Mouse (Mus musculus) hindbrain, embryonic 13.5 days (tissue): ENCODE results near the gene Sarnp. TPM values are rescaled to one million over a fixed set of nuclear protein-coding genes. Genes with fewer than 3 reads are reported as not detected.

Experiments
- ATAC-seq: fragments of 200-750 bp; cut with Nextera tagmentation; 2 replicates; pipeline ENCODE4 v1.8.0; 2017; ENCODE audit warnings: moderate TSS enrichment; ENCODE audit not compliant: low FRiP score
- H3K27ac ChIP-seq: fragments of 300-500 bp; sonication (generic); 2 replicates; pipeline ENCODE4 v1.5.1; 2015; ENCODE audit warnings: inconsistent platforms, mild to moderate bottlenecking, moderate library complexity
- H3K27me3 ChIP-seq: fragments of 300-500 bp; sonication (generic); 2 replicates; pipeline ENCODE4 v1.6.1; 2015; ENCODE audit warnings: mild to moderate bottlenecking, inconsistent platforms
- H3K36me3 ChIP-seq: fragments of 300-500 bp; sonication (generic); 2 replicates; pipeline ENCODE4 v1.6.1; 2015; ENCODE audit warnings: mild to moderate bottlenecking, inconsistent platforms
- H3K4me1 ChIP-seq: fragments of 300-500 bp; sonication (generic); replicated peaks from 2 replicates; pipeline ENCODE4 v1.6.1; 2015; ENCODE audit warnings: inconsistent platforms
- H3K4me2 ChIP-seq: fragments of 300-500 bp; sonication (generic); 2 replicates; pipeline ENCODE4 v1.6.1; 2015; ENCODE audit warnings: inconsistent platforms, mild to moderate bottlenecking, moderate library complexity
- H3K4me3 ChIP-seq: fragments of 300-500 bp; sonication (generic); 2 replicates; pipeline ENCODE4 v1.5.1; 2015; ENCODE audit warnings: mild to moderate bottlenecking, inconsistent platforms
- H3K9ac ChIP-seq: fragments of 300-500 bp; sonication (generic); 2 replicates; pipeline ENCODE4 v1.6.1; 2015; ENCODE audit warnings: mild to moderate bottlenecking, inconsistent platforms
- H3K9me3 ChIP-seq: fragments of 300-500 bp; sonication (generic); 2 replicates; pipeline ENCODE4 v1.6.1; 2016; ENCODE audit warnings: inconsistent platforms
- WGBS: fragments of 180-500 bp; shearing (Covaris S2); methylation state at CpG from one replicate; pipeline ENCODE4 v1.1.7; 2015; 5-methylcytosine and 5-hydroxymethylcytosine counted together
- polyA plus RNA-seq: library from polyadenylated mRNA; unstranded; fragments of >200 nt; fragmentation: Nextera tagmentation; extraction: Ambion mirVana; gene quantifications from 2 replicates; pipeline ENCODE4 v1.2.1, GENCODE M21; 2015

Gene Sarnp
- polyA plus RNA-seq, 1 experiment from 2014 or later = 190 TPM

GRCm38 (mm10) chr10:128801981-128802495, 15.1 kb upstream of the Sarnp start:
- 87% methylated on average over 16 of the region's 16 CpGs for WGBS
- H3K4me1 ChIP-seq = peaks cover 37% of the 10 kb centered on the region
- H3K27ac ChIP-seq = no peak overlapping the region
- ATAC-seq = no peak
- no peak overlapping the region for H3K4me2 ChIP-seq
- H3K27me3 ChIP-seq = no peaks in the 10 kb centered on the region
- H3K4me3 ChIP-seq = no peak overlapping the region
- H3K36me3 ChIP-seq = peaks cover 39% of the 10 kb centered on the region
- H3K9me3 ChIP-seq = no peaks in the 10 kb centered on the region
- 0 out of 2 replicates have a peak overlapping the region, but pooled peaks have one; percentile 92 for H3K9ac ChIP-seq

GRCm38 (mm10) chr10:128802956-128803355, 14.2 kb upstream of the Sarnp start:
- ATAC-seq = no peak
- H3K9me3 ChIP-seq = no peaks in the 10 kb centered on the region
- H3K36me3 ChIP-seq = peaks cover 47% of the 10 kb centered on the region
- peak overlapping the region; percentile 79 for H3K4me2 ChIP-seq
- H3K27me3 ChIP-seq = no peaks in the 10 kb centered on the region
- WGBS = 69% methylated on average over 4 of the region's 4 CpGs
- peaks cover 46% of the 10 kb centered on the region for H3K4me1 ChIP-seq
- H3K4me3 ChIP-seq = peak overlapping the region; percentile 82
- H3K9ac ChIP-seq = peak overlapping the region; percentile 92
- peak overlapping the region; percentile 99; the same call in 1 of the 2 replicates for H3K27ac ChIP-seq

- ATAC-seq = no peak
- no peaks in the 10 kb centered on the region for H3K27me3 ChIP-seq
- peaks cover 45% of the 10 kb centered on the region for H3K36me3 ChIP-seq
- H3K4me2 ChIP-seq = peak overlapping the region; percentile 79
- H3K27ac ChIP-seq = peak overlapping the region; percentile 99
- 23% methylated on average over 6 of the region's 6 CpGs for WGBS
- H3K9me3 ChIP-seq = no peaks in the 10 kb centered on the region
- peak overlapping the region; percentile 82 for H3K4me3 ChIP-seq
- peak overlapping the region; percentile 92 for H3K9ac ChIP-seq
- H3K4me1 ChIP-seq = peaks cover 50% of the 10 kb centered on the region
Measured at GRCm38 (mm10) chr10:128803361-128803760, 13.8 kb upstream of the Sarnp start.

GRCm38 (mm10) chr10:128803771-128804270, 13.3 kb upstream of the Sarnp start, which contains the start of gene Dnajc14:
Gene Dnajc14 (plus strand): TSS chr10:128804062.
- Histone ChIP-seq H3K4me3 (peak within 1 kb of the TSS; percentile 82), H3K27ac (peak within 1 kb of the TSS; percentile 99), H3K27me3 (no peaks in the 10 kb centered on the region), H3K9ac (peak within 1 kb of the TSS; percentile 92), H3K36me3 (peaks cover 46% of the 10 kb centered on the region), H3K4me1 (peaks cover 55% of the 10 kb centered on the region), H3K4me2 (peak within 1 kb of the TSS; percentile 79), H3K9me3 (no peaks in the 10 kb centered on the region)
- under 1% methylated on average over 14 of the region's 14 CpGs for WGBS
- ATAC-seq = peak; percentile 11; the same call in 1 of the 2 replicates

- Histone ChIP-seq H3K36me3 (peaks cover 44% of the 10 kb centered on the region), H3K9me3 (no peaks in the 10 kb centered on the region), H3K27ac (peak within 1 kb of the TSS; percentile 99), H3K9ac (peak within 1 kb of the TSS; percentile 92), H3K4me3 (peak within 1 kb of the TSS; percentile 82), H3K4me1 (peaks cover 62% of the 10 kb centered on the region), H3K27me3 (no peaks in the 10 kb centered on the region), H3K4me2 (peak within 1 kb of the TSS; percentile 79)
- ATAC-seq = peak; percentile 73
- under 1% methylated on average over 28 of the region's 28 CpGs for WGBS
Measured at GRCm38 (mm10) chr10:128804271-128805091, 12.7 kb upstream of the Sarnp start, which contains the start of gene Tmem198b. Gene Tmem198b (minus strand): TSS chr10:128804370.

- Histone ChIP-seq H3K4me1 (peaks cover 70% of the 10 kb centered on the region), H3K4me3 (peak overlapping the region; percentile 82), H3K9me3 (no peaks in the 10 kb centered on the region), H3K4me2 (peak overlapping the region; percentile 79), H3K36me3 (peaks cover 43% of the 10 kb centered on the region), H3K27ac (peak overlapping the region; percentile 99), H3K27me3 (no peaks in the 10 kb centered on the region), H3K9ac (peak overlapping the region; percentile 92)
- ATAC-seq = peak; percentile 95
- under 1% methylated on average over 70 of the region's 70 CpGs for WGBS
Measured at GRCm38 (mm10) chr10:128805092-128806000, 11.8 kb upstream of the Sarnp start.

GRCm38 (mm10) chr10:128806086-128806485, 11.0 kb upstream of the Sarnp start:
- peak overlapping the region; percentile 82 for H3K4me3 ChIP-seq
- peaks cover 73% of the 10 kb centered on the region for H3K4me1 ChIP-seq
- 60% methylated on average over 6 of the region's 6 CpGs for WGBS
- ATAC-seq = no peak
- H3K9ac ChIP-seq = peak overlapping the region; percentile 92
- H3K27me3 ChIP-seq = no peaks in the 10 kb centered on the region
- no peaks in the 10 kb centered on the region for H3K9me3 ChIP-seq
- peak overlapping the region; percentile 99; the same call in 1 of the 2 replicates for H3K27ac ChIP-seq
- H3K4me2 ChIP-seq = peak overlapping the region; percentile 79
- H3K36me3 ChIP-seq = peaks cover 38% of the 10 kb centered on the region

GRCm38 (mm10) chr10:128807018-128807417, 10.1 kb upstream of the Sarnp start:
- Histone ChIP-seq H3K9ac (peak overlapping the region; percentile 92), H3K4me2 (peak overlapping the region; percentile 79), H3K27me3 (no peaks in the 10 kb centered on the region), H3K27ac (no peak overlapping the region), H3K36me3 (peaks cover 28% of the 10 kb centered on the region), H3K4me1 (peaks cover 69% of the 10 kb centered on the region), H3K4me3 (peak overlapping the region; percentile 82), H3K9me3 (no peaks in the 10 kb centered on the region)
- WGBS = 96% methylated on average over 8 of the region's 8 CpGs
- ATAC-seq = no peak

- ATAC-seq = no peak
- no peak overlapping the region for H3K4me3 ChIP-seq
- H3K27ac ChIP-seq = no peak overlapping the region
- no peaks in the 10 kb centered on the region for H3K27me3 ChIP-seq
- peaks cover 17% of the 10 kb centered on the region for H3K4me1 ChIP-seq
- H3K4me2 ChIP-seq = no peak overlapping the region
- peaks cover 49% of the 10 kb centered on the region for H3K36me3 ChIP-seq
- H3K9me3 ChIP-seq = no peaks in the 10 kb centered on the region
- no peak overlapping the region for H3K9ac ChIP-seq
- WGBS = 91% methylated on average over 4 of the region's 4 CpGs
Measured at GRCm38 (mm10) chr10:128820217-128820616, 3.1 kb downstream of the Sarnp start.

GRCm38 (mm10) chr10:128821358-128822056, 4.4 kb downstream of the Sarnp start, which contains the start of gene Ormdl2:
Gene Ormdl2 (minus strand): TSS chr10:128821645.
- H3K4me2 ChIP-seq = peak within 1 kb of the TSS; percentile 85
- H3K36me3 ChIP-seq = peaks cover 36% of the 10 kb centered on the region
- peak within 1 kb of the TSS; percentile 77 for H3K27ac ChIP-seq
- H3K9me3 ChIP-seq = no peaks in the 10 kb centered on the region
- H3K27me3 ChIP-seq = no peaks in the 10 kb centered on the region
- peaks cover 17% of the 10 kb centered on the region for H3K4me1 ChIP-seq
- H3K9ac ChIP-seq = peak within 1 kb of the TSS; percentile 86
- WGBS = under 1% methylated on average over 46 of the region's 46 CpGs
- H3K4me3 ChIP-seq = peak within 1 kb of the TSS; percentile 92
- peak; percentile 100 for ATAC-seq

- Histone ChIP-seq H3K36me3 (peaks cover 30% of the 10 kb centered on the region), H3K4me3 (peak overlapping the region; percentile 92), H3K9me3 (no peaks in the 10 kb centered on the region), H3K9ac (peak overlapping the region; percentile 86), H3K4me1 (peaks cover 17% of the 10 kb centered on the region), H3K27ac (peak overlapping the region; percentile 77), H3K27me3 (no peaks in the 10 kb centered on the region), H3K4me2 (peak overlapping the region; percentile 85)
- 8% methylated on average over 13 of the region's 13 CpGs for WGBS
- ATAC-seq = no peak
Measured at GRCm38 (mm10) chr10:128822135-128822534, 5.0 kb downstream of the Sarnp start.
